Mouse (Mus musculus) heart, postnatal 4 days (tissue): ENCODE measurements at regions not wholly inside any gene's neighbourhood (a gene's known extent, or its start where the extent isn't known, plus 50 kb on each side); places are given as distances from the start of the nearest gene placed in this dataset.

Experiments
- DNase-seq: peaks from one replicate; pipeline ENCODE4 v3.0.0; 2021

DNA sequence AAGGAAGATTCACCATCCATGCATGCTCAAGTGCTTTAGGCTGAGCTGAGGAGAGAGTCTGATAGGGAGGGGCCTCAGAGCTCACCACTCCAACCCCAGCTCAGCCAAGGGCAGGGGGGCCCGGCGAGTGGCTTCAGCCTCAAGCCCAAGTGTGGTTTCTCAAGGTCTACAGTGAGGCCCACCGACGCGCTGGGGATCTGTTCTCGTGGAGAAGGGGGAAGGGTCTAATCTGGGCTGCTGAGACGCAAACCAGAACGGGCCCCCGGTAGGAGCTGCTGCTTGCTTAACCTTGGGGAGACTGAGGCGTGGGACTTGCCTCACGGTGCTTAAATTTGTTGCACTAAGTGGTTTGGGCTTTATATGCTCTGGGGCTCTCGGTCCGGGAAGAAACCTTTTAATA lies 70.9 kb downstream of the Asb1 start:
- no peak for DNase-seq

DNA sequence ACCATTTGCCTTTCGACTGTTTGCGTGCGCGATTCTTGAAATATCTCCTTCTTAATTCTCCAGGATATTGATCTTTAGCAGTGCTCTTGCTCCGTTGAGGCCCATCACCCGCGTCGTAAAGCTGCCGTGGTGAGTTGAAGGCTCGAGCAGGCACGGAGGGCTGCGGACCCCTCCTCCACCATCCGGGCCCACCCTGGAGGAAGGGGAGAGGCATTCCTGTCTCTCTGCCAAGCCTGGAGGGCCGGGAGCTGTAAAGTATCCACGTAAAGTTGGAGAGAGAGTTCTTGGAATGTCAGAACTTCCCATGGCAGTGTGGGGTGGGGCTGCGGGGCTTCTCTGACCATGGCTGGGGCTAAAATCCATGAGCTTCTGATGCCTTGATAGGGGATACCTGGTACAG lies 71.3 kb downstream of the Asb1 start:
- DNase-seq, result no peak

DNA sequence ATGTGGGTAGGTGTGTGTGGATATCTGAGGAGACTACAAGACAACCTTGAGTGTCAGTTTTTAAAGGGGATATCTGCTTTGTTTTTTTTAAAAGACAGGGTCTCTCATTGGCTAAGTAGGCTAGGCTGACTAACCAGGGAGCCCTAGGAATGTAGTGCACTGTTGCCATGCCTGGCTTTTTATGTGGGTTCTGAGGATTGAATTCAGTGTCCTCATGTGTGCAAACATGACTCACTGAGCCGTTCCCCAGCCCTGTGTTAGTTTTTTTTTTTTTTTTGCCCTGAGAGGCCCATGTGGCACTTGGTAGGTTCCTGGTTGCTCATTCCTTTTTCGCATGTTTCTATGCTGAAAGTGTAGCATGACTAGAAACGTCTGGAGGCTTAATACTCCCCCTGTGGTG lies 72.6 kb downstream of the Asb1 start:
- no peak for DNase-seq

DNA sequence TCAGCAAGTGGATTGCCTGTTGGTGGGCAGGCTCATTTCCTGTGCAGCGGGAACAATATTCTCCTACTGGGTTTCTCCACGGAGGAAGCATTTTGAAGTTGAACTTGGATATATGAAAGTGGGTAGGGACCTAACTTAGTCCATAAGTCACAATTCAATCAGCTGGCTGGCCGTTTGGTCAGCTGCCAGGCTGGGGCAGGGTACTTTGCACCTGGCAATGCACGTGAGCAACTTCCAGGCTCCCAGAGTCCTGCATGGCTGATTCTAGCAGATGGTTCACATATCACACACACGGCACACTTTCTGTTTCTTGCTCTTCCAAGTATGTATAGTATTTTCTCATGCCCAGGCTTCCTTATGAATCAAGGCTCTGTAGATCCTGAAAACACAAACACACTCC lies 75.1 kb downstream of the Asb1 start:
- DNase-seq, result no peak

DNA sequence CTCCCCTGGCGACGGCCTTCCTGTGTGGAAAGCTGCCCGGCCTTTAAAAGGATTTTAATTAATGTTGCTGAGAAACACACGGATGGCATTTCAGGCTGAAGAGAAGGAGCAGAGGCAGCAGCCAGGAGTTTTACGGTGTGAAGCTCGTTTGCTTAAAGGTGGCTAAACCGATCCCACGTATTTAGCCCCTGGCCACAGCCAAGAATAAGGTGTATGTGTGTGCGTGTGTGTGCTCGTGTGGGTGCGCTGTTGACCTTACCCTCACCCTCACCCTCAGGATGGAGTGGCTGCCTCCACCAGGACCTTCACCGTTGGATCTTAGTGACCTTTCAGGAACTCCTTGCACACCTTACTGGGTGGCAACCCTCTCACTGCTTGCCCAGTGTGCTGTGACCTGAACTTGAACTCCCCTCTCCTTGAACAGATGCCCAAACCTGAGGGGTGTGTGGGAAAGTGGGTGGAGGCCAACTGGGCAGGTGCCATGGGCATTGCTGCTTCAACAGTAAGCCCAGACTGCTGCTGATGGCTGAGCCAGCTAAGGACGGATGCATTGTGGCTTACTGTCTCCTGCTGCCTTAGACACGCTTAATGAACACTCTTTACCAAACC lies 78.3 kb downstream of the Asb1 start:
- DNase-seq, result no peak

DNA sequence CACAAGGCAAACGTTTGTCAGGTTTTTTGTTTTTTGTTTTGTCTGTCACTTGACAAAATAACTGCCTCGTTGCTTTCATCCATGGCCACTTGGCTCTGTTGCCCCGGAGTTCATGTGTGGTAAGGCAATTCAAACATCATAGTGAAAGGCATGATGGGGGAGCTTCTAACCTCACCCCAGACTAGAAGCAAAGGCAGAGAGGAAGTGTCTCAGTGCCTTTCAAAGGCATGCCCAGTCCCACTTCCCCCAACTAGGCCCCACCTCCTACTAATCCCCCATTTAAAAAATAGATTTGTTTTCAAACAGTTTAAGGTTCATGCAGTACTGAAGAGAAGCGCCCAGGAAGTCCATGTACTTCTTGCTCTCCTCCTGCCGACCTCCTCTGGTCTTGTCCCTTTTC lies 80.8 kb downstream of the Asb1 start:
- no peak for DNase-seq

DNA sequence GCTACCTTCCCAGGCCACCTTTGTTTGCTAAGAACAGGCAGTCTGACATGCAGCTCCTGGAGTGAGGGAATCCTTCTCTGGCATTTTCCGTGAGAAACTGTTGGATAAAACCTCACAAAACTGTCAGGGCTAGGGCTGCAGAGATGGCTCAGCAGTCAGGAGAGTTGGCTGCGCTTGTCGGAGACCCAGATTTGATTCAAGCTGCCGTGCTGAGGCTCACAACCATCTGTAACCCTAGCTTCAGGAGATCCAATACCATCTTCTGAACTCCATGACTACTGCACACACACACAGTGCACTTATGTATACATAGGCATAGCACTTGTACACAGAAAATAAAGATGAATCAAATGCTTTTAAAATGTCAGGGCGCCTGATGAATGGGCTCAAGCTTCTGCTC lies 82.5 kb downstream of the Asb1 start:
- DNase-seq, result no peak

DNA sequence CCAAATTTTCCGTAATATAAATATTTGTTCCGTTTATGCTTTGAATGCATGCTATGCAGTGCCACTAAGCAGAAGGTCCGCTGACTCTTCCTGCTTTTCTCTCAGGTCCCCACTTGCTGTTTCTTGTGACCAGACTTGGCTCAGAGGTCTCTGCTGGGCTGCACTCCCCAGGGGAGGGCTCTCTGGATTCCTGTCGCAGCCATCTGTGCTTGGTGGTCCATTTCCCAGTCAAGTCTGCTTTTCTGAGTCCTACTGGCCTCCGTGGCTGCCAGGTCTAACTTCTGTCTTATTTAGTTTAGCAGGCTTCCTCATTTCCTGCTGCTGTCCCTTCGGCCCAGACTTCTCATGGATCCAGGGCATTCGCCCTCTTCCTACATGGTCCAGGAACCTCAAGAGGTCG lies 83.7 kb downstream of the Asb1 start:
- DNase-seq, result no peak

DNA sequence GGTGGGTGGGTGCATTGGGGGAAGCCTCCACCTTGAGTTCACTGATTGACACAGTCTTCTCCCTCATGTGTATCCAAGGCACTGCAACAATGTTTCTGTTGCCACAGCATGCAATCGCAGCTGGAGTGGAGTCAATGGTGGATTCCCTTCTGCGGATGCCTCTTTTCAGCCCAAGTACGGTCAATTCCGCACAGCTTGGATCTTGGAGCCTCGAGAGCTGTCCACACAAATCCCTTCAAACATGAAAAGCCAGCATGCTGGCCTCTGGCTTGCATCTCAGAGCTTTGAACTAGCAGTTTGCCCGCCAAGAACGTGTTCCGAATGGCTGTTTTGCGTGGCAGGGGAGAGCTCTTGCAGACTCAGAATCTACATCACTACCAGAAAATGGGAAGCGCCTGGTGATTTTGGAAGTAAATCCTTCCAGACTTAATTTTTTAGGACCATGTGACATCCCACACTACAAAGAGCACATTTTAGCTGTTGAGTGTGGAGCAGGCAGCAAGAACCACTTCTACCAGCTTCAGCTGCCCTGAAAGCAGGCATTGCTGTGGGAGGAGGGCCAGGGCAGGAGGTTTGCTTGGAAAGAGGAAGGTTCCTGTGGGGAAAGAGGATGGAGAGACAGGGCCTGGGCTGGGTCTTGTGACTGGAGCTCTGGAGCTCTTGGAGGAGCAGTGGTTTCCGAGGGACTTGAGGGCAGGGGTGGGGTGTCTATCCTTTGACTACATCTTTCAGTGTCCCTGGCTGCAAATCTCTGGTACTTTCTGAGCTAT lies 84.4 kb downstream of the Asb1 start:
- no peak for DNase-seq

DNA sequence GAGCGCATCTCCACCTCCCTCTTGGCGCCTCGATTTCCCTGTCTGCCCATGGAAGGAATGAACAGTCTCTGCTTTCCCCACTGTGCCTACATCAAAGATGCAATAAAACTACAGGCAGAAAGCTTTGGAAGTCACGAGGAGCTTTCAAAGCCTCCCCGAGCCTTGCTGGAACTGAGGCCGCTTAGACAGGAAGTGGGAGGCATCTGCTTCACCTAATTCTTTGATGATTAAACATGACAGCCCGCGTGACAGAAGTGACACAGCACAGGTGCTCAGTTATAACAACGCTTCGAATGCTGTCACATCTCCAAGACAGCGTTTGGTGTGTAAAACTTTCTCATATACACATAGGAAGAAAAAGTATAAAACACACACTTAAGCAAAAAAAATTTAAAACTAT lies 85.7 kb downstream of the Asb1 start:
- no peak for DNase-seq

DNA sequence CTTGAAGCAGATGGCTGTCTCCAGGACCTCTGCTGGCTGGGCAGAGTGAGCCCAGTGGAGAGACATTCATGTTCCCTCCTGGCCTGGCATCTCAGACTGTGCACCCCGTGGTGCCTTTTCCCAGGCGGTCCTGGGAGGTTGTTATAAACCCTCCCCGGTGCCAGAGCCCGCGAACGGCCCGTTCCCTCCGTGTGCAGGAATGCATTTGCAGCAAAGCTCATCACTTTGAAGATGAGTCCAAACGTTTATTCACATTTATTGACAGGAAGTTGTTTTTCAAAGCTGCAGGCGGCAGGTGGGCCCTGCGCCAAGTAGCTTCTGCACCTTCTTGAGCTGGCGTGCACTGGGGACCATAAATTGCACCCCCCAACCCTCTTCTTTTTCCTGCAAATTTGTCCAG lies 89.9 kb downstream of the Asb1 start:
- DNase-seq, result no peak

DNA sequence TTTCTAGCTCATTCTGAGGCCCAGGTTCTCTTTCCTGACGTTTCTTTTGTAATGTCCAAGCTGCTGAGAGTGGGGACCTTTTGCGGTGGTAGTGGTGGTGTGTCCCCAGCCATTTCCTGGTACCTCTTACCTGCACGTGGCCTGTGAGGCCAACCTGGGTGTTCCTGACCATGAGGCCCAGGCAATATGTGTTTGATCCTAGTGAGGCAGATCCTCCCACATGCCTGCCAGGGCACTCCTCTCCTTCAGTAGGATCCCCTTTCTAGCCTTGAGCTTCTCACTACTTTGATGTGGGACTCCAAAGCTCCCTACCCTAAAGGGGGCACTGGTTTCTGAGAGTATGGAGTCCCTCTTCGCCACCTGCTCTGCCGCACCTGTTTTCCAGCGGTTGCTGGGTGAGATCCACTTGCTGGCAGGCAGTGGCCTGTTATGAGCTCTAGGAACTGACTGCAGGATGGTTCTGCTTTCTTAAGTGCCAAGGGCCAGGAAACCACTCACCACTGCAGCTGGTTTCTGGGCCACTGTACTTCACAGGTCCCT lies 90.6 kb downstream of the Asb1 start:
- no peak for DNase-seq

DNA sequence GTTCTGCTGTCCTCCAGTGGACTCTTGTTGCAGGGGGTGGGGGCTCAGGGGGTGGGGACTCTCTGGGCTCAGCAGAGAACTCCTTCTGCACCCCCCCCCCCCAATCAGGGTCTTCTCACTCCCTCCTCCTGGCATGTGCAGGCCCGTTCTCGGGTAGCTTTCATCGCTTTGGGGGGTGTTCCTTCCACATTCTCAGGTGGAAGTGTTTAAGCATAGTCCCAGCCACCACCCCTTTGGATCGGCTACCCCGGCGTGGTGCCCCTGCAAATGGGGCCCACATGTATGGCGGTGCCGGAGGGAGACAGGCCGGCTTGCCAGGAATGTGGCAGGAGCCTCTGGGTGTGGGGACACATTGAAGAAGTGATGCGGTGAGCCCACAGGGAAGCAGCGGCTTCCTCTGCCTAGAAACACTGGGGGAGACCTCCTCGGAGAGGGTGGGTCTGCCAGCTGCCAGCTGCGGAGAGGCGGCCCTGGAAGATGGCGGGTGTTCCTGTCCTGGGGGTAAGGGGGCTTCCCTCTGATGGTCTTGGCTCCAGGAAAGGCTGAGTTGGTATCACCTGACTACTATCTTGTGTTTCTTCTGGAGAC lies 92.7 kb downstream of the Asb1 start:
- no peak for DNase-seq

DNA sequence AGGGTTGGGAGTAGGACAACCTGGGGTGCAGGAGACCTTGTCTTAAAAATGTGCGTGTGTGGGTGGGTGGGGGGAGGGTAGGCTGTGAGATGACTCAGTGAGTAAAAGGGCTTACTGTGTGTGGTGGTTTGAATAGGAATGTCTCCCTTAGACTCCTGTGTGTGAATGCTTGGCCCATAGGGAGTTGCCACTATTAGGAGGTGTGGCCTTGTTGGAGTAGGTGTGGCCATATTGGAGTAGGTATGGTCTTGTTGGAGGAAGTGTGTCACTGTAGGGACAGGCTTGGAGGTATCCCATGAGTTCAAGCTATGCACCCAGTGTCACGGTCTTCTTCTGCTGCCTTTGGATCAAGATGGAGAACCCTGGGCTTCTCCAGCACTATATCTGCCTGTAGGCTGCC lies 96.2 kb downstream of the Asb1 start:
- no peak for DNase-seq

DNA sequence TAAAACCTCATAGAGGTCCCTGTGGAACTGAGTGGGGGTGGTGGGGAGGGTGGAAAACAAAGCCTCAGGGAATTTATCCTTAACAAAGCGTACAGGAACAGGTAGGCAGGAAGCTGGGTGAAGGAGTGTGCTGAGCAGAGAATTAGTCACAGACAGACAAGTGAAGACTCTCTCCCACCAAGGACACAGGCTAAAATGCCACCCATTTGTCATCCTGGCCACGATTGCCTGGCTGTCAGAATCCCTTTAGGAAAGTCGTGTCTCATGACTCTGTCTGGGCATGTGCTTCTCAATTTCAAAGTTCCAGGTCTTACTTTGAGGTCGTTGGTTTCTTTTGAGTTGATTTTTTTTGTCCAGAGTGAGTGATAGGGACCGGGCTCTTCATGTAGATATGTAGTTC lies 100.2 kb downstream of the Asb1 start:
- no peak for DNase-seq

DNA sequence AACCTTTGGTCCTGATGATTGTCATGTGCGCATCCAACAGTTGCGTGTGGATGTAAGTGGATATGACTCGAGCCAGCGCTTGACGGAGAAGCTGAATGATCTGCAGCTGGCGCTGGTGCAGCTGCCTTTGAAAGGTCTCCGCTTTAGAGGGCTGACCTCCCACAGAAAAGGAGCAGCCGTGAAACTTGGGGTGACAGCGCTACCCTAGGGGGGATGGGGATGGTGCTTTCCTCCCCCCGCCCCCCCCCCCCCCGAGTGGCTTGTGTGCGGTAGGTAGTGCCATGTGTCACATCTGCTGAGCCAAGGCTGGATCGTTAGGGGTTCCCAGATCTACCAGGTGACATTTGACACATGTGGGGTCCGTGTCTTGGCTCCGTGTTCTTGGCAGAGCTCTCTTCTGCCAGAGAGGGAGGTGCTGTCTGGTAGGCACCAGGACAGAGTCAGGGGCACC lies 118.7 kb downstream of the Asb1 start:
- no peak for DNase-seq

DNA sequence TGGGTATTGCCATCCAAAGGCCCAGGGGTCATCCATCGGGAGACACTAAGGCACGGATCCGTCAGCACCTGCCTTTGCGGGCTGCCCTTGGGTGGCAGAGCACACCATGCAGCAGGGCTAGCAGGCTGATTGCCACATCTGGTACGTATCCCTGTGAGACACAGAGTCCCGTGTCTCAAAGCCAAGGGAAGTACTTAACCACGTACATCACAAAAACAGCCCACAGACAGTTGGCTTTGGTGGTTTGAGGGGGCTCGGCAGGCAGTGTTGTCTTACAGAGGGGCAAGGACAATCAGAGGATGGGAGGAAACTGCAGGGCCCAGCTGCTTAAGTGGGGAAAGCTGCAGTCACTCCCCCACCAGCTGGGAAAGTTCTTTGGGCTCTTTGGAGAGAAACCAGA lies 119.1 kb downstream of the Asb1 start:
- no peak for DNase-seq

DNA sequence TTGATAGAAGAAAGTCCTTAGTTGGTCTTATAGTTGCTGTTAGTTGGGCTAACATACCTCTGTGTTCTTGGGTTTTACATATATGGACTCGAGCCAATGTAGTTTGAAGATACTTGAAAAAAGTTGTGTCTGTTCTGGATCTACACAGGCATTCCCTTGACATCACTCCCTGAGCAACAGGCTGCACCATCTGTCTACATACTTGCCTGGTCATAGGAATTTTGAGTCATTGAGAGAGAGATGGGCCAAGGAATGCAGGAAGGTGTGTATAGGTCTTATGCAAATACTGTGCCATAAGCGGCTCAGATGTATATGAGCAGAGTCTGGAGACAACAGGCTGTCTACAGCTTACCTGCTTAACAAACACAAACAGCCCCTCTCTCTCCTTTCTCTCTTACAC lies 122.9 kb downstream of the Asb1 start:
- DNase-seq, result no peak

DNA sequence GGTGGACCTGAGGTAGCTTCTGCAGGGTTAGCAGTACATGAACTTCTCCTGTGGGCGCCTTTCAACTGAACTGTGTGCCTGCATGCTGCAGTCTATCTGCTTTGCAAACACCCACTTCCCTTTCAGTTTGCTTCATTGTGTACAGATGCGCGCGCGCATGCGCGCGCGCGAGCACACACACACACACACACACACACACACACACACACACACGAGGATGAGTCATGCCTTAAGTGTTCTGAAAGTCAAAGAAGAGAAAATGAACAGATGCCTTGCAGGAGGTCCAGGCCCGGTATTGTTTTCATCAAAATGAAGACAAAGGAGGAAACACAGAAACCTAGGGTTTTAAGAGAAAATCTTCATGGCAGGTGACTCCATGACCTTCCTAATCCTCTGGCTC lies 124.3 kb downstream of the Asb1 start:
- no peak for DNase-seq

DNA sequence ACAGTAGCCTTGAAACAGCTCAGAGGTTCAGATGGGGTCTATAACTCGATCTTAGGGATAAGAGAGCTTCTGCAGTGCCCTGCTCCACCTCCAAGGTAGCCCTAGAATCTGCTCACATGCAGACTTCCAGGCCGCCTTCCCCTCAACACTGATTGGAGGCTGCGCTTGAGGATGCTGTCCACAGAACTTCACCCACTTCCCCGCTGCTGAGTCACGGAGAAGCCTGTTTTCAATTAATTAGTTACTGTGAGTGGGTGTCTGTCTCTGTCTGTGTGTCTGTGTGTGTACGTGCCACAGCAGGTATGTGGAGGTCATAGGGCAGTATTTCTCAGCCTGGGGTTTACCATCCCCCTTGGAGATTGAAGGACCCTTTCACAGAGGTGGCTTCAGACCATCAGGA lies 128.2 kb downstream of the Asb1 start:
- DNase-seq, result no peak

DNA sequence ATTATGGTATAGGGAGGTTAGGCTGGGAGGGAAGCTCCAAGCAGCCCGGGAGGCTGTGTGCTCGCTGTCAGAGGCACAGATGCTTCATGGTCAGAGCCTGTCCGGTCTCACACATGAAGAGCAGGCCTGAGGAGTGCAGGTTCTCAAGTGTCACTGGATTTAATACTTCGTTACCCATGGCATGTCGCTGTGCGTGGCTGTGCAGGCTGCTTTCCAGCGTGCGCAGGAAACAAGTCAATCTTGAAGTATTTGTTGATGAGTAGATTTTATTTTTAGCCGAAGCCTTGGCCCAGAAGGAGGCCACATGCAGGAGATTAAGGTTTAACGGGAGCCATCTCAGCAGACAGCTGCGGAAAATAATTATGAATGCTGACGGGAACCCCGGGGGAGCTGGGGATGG lies 130.3 kb upstream of the Twist2 start:
- no peak for DNase-seq

DNA sequence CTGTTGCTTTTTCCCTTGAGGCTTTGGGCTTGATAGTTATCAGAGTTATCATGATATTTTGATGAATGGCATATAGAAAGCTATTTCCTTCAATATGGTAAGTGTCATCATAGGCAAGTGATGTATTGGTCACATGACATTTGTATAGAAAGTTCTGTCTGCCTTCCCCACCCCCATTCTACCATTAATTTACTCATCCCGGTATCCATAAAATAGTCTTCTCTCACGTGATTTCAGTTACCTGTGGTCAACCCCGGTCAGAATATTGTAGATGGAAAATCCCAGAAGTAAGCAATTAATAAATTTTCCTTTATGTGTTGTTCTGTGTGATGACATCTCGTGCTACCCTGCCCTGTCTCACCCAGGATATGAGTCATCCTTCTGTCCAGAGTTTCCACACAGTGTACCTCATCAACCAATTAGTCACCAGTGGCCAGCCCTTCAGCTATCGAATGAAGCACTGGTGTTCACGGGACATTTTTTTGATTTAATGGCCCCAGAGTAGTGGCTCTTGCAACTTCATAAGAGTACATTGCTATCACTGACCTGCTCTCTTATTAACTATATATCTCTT lies 127.1 kb upstream of the Twist2 start:
- DNase-seq, result no peak

DNA sequence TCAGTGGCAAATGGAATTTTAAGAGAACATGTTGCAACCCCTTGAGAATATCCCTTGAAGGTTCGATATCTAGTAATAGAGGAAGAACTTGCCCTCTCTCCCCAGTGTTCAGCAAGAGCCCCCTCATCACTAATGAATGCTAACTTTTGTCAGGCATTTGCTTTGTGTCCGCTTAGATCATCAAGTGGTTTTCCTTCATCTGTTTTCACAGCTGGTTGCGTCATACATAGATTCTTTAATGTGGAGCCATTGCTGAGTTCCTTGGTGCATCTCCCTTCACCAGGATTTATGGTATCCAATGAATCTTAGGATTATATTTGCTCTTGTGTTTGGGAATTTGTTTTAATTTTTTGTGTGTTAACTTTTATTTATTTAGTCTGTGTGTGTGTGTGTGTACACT lies 124.2 kb upstream of the Twist2 start:
- DNase-seq, result no peak

DNA sequence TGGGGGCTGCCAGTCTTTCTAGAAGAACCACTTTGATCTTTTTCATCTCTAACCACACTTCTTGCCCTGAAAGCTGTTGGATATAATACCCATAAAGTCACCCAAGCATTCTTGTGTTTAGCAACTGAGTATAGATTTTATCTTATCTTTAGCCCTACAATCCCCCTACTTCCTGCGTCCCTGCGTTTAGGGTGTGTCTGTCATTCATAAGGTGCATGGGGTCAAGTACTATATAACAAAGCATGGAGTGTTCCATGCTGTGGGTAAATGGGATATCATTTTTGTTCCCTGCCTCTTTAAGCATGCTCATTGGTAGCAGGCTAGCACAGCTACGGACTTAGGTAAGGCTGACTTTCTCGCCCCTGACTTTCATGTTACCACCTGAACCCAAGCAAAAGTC lies 122.5 kb upstream of the Twist2 start:
- no peak for DNase-seq
